In genomic region chr19:21779106-21779505, GRCm38 (mm10) we compare ENCODE assay signal across 8 mouse cellular contexts. TPM values are rescaled to one million over a fixed set of nuclear protein-coding genes. Genes with fewer than 3 reads are reported as not detected.
A peak's percentile ranks its signal among the peaks of the same experiment; 100 is the strongest.
DNase-seq lines count a peak whose midpoint lies in the region; ATAC-seq and TF ChIP-seq lines count a peak whose summit lies in the region.

No protein-coding gene starts in this region.

- DNase-seq in cerebellum, adult 11-12 months, result peak; percentile 67
- DNase-seq in cerebellum, adult 8-10 months, result no peak
- DNase-seq in 3T3-L1 (ENCODE audit: low read depth, low spot score), result peak; percentile 51
- no peak for DNase-seq in forebrain, embryonic 10.5 days (ENCODE audit: extremely low spot score, low spot score)
- DNase-seq in limb, embryonic 14.5 days (ENCODE audit: low spot score), result peak; percentile 45
- no peak for DNase-seq in urinary bladder, adult 18-20 months (ENCODE audit: low spot score in 2 of 2)
- no peak for DNase-seq in layer of hippocampus, adult 18-20 months (ENCODE audit: low spot score in 2 of 2)

- peak overlapping the region; percentile 89 for H3K4me3 ChIP-seq in forebrain, embryonic 10.5 days
- H3K4me3 ChIP-seq in limb, embryonic 14.5 days (replicated peaks; ENCODE audit: low read length), result peak overlapping the region; percentile 76
- peak overlapping the region; percentile 93 for H3K4me3 ChIP-seq in stomach, embryonic 16.5 days (replicated peaks; ENCODE audit: low read length)

- H3K27me3 ChIP-seq in forebrain, embryonic 10.5 days (ENCODE audit: poor library complexity, severe bottlenecking), result peaks cover 4% of the 10 kb centered on the region; the same call in 1 of the 2 replicates
- H3K27me3 ChIP-seq in limb, embryonic 14.5 days (ENCODE audit: control insufficient read depth, insufficient read depth, low read length), result no peaks in the 10 kb centered on the region
- no peaks in the 10 kb centered on the region for H3K27me3 ChIP-seq in stomach, embryonic 16.5 days (ENCODE audit: control insufficient read depth, insufficient read depth, low read length)

- peaks cover 62% of the 10 kb centered on the region for H3K4me1 ChIP-seq in forebrain, embryonic 10.5 days
- H3K4me1 ChIP-seq in limb, embryonic 14.5 days (ENCODE audit: control insufficient read depth, insufficient read depth, low read length), result peaks cover 29% of the 10 kb centered on the region
- H3K4me1 ChIP-seq in stomach, embryonic 16.5 days (ENCODE audit: control insufficient read depth, insufficient read depth, low read length), result peaks cover 35% of the 10 kb centered on the region

- H3K4me2 ChIP-seq in limb, embryonic 14.5 days (replicated peaks; ENCODE audit: low read depth, low read length, severe bottlenecking), result peak overlapping the region; percentile 77
- H3K4me2 ChIP-seq in stomach, embryonic 16.5 days (ENCODE audit: low read depth, low read length), result peak overlapping the region; percentile 83

- WGBS in forebrain, embryonic 10.5 days, result 0% methylated on average over 11 of the region's 11 CpGs
- WGBS in limb, embryonic 14.5 days, result 1% methylated on average over 11 of the region's 11 CpGs
- 1% methylated on average over 11 of the region's 11 CpGs for WGBS in stomach, embryonic 16.5 days

- H3K36me3 ChIP-seq in forebrain, embryonic 10.5 days (replicated peaks), result no peaks in the 10 kb centered on the region; the same call in 1 of the 2 replicates
- no peaks in the 10 kb centered on the region; the same call in 1 of the 2 replicates for H3K36me3 ChIP-seq in limb, embryonic 14.5 days (ENCODE audit: control insufficient read depth, insufficient read depth, low read length)
- H3K36me3 ChIP-seq in stomach, embryonic 16.5 days (ENCODE audit: control insufficient read depth, insufficient read depth, low read length), result no peaks in the 10 kb centered on the region

- no peaks in the 10 kb centered on the region for H3K9me3 ChIP-seq in forebrain, embryonic 10.5 days
- H3K9me3 ChIP-seq in limb, embryonic 14.5 days (ENCODE audit: control insufficient read depth, low read length), result no peaks in the 10 kb centered on the region
- no peaks in the 10 kb centered on the region for H3K9me3 ChIP-seq in stomach, embryonic 16.5 days (replicated peaks; ENCODE audit: control insufficient read depth, low read length)

- no peak for ATAC-seq in limb, embryonic 14.5 days (ENCODE audit: low FRiP score, low read depth)
- ATAC-seq in stomach, embryonic 16.5 days (ENCODE audit: insufficient read depth, low FRiP score), result no peak

- peak overlapping the region; percentile 79 for H3K9ac ChIP-seq in limb, embryonic 14.5 days (ENCODE audit: low read depth, low read length, severe bottlenecking)
- peak overlapping the region; percentile 78 for H3K9ac ChIP-seq in stomach, embryonic 16.5 days (ENCODE audit: low read length)

- TF ChIP-seq POLR2A in limb, embryonic 14.5 days (IDR thresholded peaks at IDR 0.05; ENCODE audit: borderline replicate concordance, extremely low read depth, insufficient read depth, insufficient read length), result no peak

- peak overlapping the region; percentile 97 for H3K27ac ChIP-seq in forebrain, embryonic 10.5 days
- peak overlapping the region; percentile 92 for H3K27ac ChIP-seq in limb, embryonic 14.5 days (replicated peaks; ENCODE audit: low read depth, low read length)
- no peak overlapping the region for H3K27ac ChIP-seq in stomach, embryonic 16.5 days (ENCODE audit: low read length)

RNA-seq across cellular contexts. Expression of gene Cemip2, which starts 1.0 kb away (rescaled TPM):
- 56.4 and 58.7 TPM in 2 replicates for polyA plus RNA-seq in forebrain, embryonic 10.5 days (2016; fragmentation: Nextera tagmentation; extraction: Ambion mirVana)
- polyA plus RNA-seq in limb, embryonic 14.5 days (2012; rRNA removed), result 16.1 and 17.1 TPM in 2 replicates
- 31.1 and 33.3 TPM in 2 replicates for polyA plus RNA-seq in limb, embryonic 14.5 days (2014; fragmentation: Nextera tagmentation; extraction: Ambion mirVana)
- polyA plus RNA-seq in stomach, embryonic 16.5 days (2015; fragmentation: Nextera tagmentation; extraction: Ambion mirVana), result 11.7 and 13.0 TPM in 2 replicates
- 10 to 100 TPM; 10.3 to 11.0 TPM for total RNA-seq in layer of hippocampus, adult 18-20 months (2021)

Comparison
In these comparisons a context has a peak if more than half of its experiments do, and no peak if none do; other contexts are left out.
1. DNase-seq: peak in cerebellum, adult 11-12 months (single experiment), 3T3-L1 (single experiment) and limb, embryonic 14.5 days (single experiment); none in cerebellum, adult 8-10 months (single experiment), forebrain, embryonic 10.5 days (single experiment), urinary bladder, adult 18-20 months (0 of 2) and layer of hippocampus, adult 18-20 months (0 of 2).
2. Peak in every context shown above with its lines, with median percentiles within 50 percentile points of each other: H3K4me3 ChIP-seq.